Mouse (Mus musculus): ENCODE data around the gene Itgad. TPM values are rescaled to one million over a fixed set of nuclear protein-coding genes. Genes with fewer than 3 reads are reported as not detected.

The Itgad gene
- total RNA-seq (2014; rRNA removed) (0.25 TPM in 1 of 2 replicates, not detected in the other), polyA plus RNA-seq (2015; fragmentation: Nextera tagmentation; extraction: Ambion mirVana) (not detected in 2 replicates)

DNA sequence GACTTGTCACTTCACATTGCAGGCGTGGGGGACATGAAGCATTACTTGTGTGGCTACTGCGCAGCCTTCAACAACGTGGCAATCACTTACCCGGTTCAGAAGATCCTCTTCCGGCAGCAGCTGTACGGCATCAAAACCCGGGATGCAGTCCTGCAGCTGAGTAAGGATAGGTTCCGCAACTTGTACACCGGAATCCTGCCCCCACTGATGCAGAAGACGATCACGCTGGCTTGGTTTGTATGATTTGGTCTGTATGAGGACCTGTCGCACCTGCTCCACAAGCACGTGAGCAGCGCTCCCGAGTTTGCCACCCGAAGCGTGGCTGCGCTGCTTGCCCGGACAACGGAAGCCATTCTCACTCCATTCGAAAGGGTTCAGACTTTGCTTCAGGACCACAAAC is at the start of gene Itgad:
Gene Itgad (plus strand): TSS at position 301 of the 400 bp plus-strand sequence.
- Histone ChIP-seq H3K4me3 (ENCODE audit: low read length) (no peak within 1 kb of the TSS), H3K9me3 (ENCODE audit: low read length) (no peaks in the 10 kb centered on the region), H3K4me1 (ENCODE audit: insufficient read depth, low read length) (no peaks in the 10 kb centered on the region), H3K36me3 (ENCODE audit: insufficient read depth, low read length) (no peaks in the 10 kb centered on the region), H3K4me2 (ENCODE audit: low read depth, low read length) (no peak within 1 kb of the TSS), H3K9ac (replicated peaks; ENCODE audit: low read length) (no peak within 1 kb of the TSS), H3K27me3 (ENCODE audit: insufficient read depth, low read length) (no peaks in the 10 kb centered on the region), H3K27ac (no peak within 1 kb of the TSS)
- TF ChIP-seq CTCF (IDR thresholded peaks at IDR 0.05; ENCODE audit: low read depth): no peak
- DNase-seq (ENCODE audit: low spot score) (no peak), ATAC-seq (no peak)
- 93% methylated on average over 21 of the region's 21 CpGs for WGBS

GRCm38 (mm10) chr7:128105246-128105645 is 48.9 kb upstream of the Itgad start:
- TF ChIP-seq CTCF (IDR thresholded peaks at IDR 0.05; ENCODE audit: low read depth): no peak
- no peak overlapping the region for H3K9ac ChIP-seq (replicated peaks; ENCODE audit: low read length)
- H3K4me3 ChIP-seq (ENCODE audit: low read length): no peak overlapping the region
- H3K4me1 ChIP-seq (ENCODE audit: insufficient read depth, low read length): no peaks in the 10 kb centered on the region
- DNase-seq (ENCODE audit: low spot score): no peak
- ATAC-seq: no peak
- H3K36me3 ChIP-seq (ENCODE audit: insufficient read depth, low read length): no peaks in the 10 kb centered on the region
- H3K27ac ChIP-seq: no peak overlapping the region
- no peak overlapping the region for H3K4me2 ChIP-seq (ENCODE audit: low read depth, low read length)
- H3K9me3 ChIP-seq (ENCODE audit: low read length): no peaks in the 10 kb centered on the region
- H3K27me3 ChIP-seq (ENCODE audit: insufficient read depth, low read length): no peaks in the 10 kb centered on the region
- 47% methylated on average over 4 of the region's 4 CpGs for WGBS

- WGBS: 92% methylated on average over 7 of the region's 7 CpGs
- Histone ChIP-seq H3K4me1 (ENCODE audit: insufficient read depth, low read length) (no peaks in the 10 kb centered on the region), H3K27ac (no peak overlapping the region), H3K27me3 (ENCODE audit: insufficient read depth, low read length) (no peaks in the 10 kb centered on the region), H3K4me2 (ENCODE audit: low read depth, low read length) (no peak overlapping the region), H3K4me3 (ENCODE audit: low read length) (no peak overlapping the region), H3K9ac (replicated peaks; ENCODE audit: low read length) (no peak overlapping the region), H3K36me3 (ENCODE audit: insufficient read depth, low read length) (no peaks in the 10 kb centered on the region), H3K9me3 (ENCODE audit: low read length) (no peaks in the 10 kb centered on the region)
- TF ChIP-seq CTCF (IDR thresholded peaks at IDR 0.05; ENCODE audit: low read depth): no peak
- no peak for ATAC-seq
- no peak for DNase-seq (ENCODE audit: low spot score)
Observed at GRCm38 (mm10) chr7:128107462-128107861, 46.7 kb upstream of the Itgad start.

DNA sequence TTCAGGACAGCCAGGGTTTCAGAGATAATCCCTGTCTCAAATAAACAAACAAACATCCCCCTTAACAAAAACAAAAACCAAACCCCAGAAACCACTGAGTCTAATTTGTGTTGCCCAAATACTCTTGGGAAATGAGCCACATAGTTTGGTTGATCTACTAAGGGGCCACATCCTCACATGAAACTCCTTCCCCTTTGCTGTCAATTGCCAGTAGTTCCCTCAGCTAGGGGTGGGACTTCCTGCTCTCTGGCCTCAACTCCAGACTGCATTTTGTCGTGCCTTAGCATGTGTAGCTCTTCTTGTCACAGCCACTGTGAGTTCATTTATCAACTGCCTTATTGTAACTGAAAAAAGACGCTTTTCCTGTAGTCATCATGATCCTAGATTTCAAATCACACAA is 43.9 kb upstream of the Itgad start:
- no peak for ATAC-seq

DNA sequence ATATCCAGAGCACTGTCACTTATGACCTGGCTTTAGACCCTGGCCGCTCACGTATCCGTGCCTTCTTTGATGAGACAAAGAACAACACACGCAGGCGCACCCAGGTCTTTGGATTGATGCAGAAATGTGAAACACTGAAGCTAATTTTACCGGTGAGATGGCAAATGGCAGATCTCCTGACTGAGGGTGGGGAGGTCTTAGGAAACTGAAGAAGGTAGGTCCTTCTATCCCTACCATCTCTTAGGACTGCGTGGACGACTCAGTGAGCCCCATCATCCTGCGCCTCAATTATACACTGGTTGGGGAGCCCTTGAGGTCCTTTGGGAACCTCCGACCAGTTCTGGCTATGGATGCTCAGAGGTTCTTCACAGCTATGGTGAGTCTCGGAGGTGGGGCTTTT is 42.0 kb upstream of the Itgad start:
- ATAC-seq (no peak), DNase-seq (ENCODE audit: low spot score) (no peak)
- H3K4me2 ChIP-seq (ENCODE audit: low read depth, low read length): no peak overlapping the region
- WGBS: 94% methylated on average over 11 of the region's 11 CpGs
- no peaks in the 10 kb centered on the region for H3K36me3 ChIP-seq (ENCODE audit: insufficient read depth, low read length)
- no peak overlapping the region for H3K9ac ChIP-seq (replicated peaks; ENCODE audit: low read length)
- no peak overlapping the region for H3K27ac ChIP-seq
- TF ChIP-seq CTCF (IDR thresholded peaks at IDR 0.05; ENCODE audit: low read depth): no peak
- H3K27me3 ChIP-seq (ENCODE audit: insufficient read depth, low read length): no peaks in the 10 kb centered on the region
- H3K4me3 ChIP-seq (ENCODE audit: low read length): no peak overlapping the region
- H3K4me1 ChIP-seq (ENCODE audit: insufficient read depth, low read length): no peaks in the 10 kb centered on the region
- H3K9me3 ChIP-seq (ENCODE audit: low read length): no peaks in the 10 kb centered on the region

More for the DNA sequence above, 43.9 kb upstream of the Itgad start:
- H3K9ac ChIP-seq (replicated peaks; ENCODE audit: low read length): no peak overlapping the region
- WGBS: 70% methylated on average over 2 of the region's 2 CpGs
- H3K27me3 ChIP-seq (ENCODE audit: insufficient read depth, low read length): no peaks in the 10 kb centered on the region
- no peak for DNase-seq (ENCODE audit: low spot score)
- no peaks in the 10 kb centered on the region for H3K4me1 ChIP-seq (ENCODE audit: insufficient read depth, low read length)
- no peak overlapping the region for H3K4me2 ChIP-seq (ENCODE audit: low read depth, low read length)
- no peaks in the 10 kb centered on the region for H3K9me3 ChIP-seq (ENCODE audit: low read length)
- no peak overlapping the region for H3K4me3 ChIP-seq (ENCODE audit: low read length)
- TF ChIP-seq CTCF (IDR thresholded peaks at IDR 0.05; ENCODE audit: low read depth): no peak
- no peaks in the 10 kb centered on the region for H3K36me3 ChIP-seq (ENCODE audit: insufficient read depth, low read length)
- no peak overlapping the region for H3K27ac ChIP-seq

GRCm38 (mm10) chr7:128114371-128115105 is 39.6 kb upstream of the Itgad start:
- no peak for DNase-seq (ENCODE audit: low spot score)
- Histone ChIP-seq H3K9me3 (ENCODE audit: low read length) (no peaks in the 10 kb centered on the region), H3K27ac (no peak overlapping the region), H3K9ac (replicated peaks; ENCODE audit: low read length) (no peak overlapping the region), H3K4me1 (ENCODE audit: insufficient read depth, low read length) (no peaks in the 10 kb centered on the region), H3K4me2 (ENCODE audit: low read depth, low read length) (no peak overlapping the region), H3K36me3 (ENCODE audit: insufficient read depth, low read length) (no peaks in the 10 kb centered on the region), H3K27me3 (ENCODE audit: insufficient read depth, low read length) (no peaks in the 10 kb centered on the region), H3K4me3 (ENCODE audit: low read length) (no peak overlapping the region)
- ATAC-seq: no peak
- WGBS: 94% methylated on average over 11 of the region's 11 CpGs
- TF ChIP-seq CTCF (IDR thresholded peaks at IDR 0.05; ENCODE audit: low read depth): no peak

Data from hindbrain, postnatal 0 days (tissue).